Mouse (Mus musculus): Measurements from ENCODE around the gene BC049762.

BC049762 gene

DNA sequence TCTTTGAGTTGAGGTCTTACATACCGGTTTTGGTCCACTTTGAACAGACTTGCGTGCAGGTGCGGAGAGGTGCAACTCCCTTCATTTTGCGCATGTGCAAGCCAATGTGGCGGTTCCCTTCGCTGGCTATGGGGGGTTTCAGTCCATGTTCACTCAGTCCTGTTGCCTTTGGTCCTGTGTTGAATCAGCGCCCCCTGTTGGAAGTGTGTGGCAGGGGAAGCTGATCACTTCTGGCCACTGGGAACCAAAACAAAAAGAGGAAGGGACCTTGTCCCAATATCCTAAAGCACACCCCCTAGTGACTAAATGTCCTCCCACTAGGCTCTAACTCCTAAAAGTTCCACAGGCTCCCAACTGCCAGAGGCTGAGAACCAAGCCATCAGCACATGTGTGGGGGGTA, 48.8 kb downstream of the BC049762 start:
- DNase-seq = no peak

DNA sequence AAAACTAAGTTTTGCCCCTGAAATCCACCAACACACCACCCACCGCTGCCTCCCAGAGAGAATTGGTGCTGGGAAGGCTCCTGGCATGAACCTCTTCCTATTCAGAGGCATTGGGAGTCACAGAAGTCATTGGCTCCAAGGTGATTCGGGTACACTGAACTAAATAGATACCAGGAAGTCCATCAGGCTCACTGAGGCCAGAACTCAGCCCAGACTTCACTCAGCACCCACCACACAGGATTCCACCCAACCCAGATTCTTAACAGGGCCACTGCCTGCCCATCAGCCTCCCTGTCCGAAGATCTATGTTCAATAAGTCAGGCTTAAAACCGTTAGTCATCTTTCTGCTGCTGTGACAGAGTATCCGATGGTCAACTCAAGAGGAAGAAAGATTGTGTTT, 51.4 kb downstream of the BC049762 start:
- no peak for DNase-seq

DNA sequence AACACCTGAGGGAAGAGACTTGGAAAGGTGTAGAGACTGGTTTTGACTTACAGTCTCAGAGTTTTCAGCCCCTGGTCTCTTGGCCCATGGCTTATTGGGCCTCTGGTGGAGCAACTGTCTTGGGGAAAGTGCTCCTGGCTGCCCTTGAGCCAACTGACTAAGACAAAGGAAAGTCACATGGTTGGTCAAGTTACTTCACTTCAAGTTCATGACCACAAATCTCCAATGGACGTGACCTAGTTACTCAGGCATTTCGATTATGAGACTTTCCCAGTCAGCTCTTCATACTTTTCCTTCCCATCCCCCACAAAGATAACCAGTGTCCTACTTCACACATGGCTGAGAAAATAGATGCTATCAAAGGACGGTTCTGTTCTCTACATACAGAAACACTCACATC, 55.1 kb downstream of the BC049762 start:
- DNase-seq = no peak

Data from thymus, adult 18-20 months (tissue).